Mouse (Mus musculus) left cerebral cortex, postnatal 4 days (tissue): ENCODE data around the gene Pgm5. TPM values are rescaled to one million over a fixed set of nuclear protein-coding genes. Genes with fewer than 3 reads are reported as not detected.
A peak's percentile ranks its signal among the peaks of the same experiment; 100 is the strongest.

Source experiments
- DNase-seq: peaks from one replicate; pipeline ENCODE4 v3.0.0-alpha.2; 2022
- intact Hi-C: fragments of 180-260 bp; cut with DNase I; formaldehyde crosslinking; loops from one replicate; pipeline ENCODE4 v1.15.1; 2025
- total RNA-seq, 2 experiments: library from RNA; stranded (reverse); gene quantifications; 2 replicates each; pipeline ENCODE4 v1.2.3; 2021

The Pgm5 gene
- total RNA-seq, 2 experiments from 2014 or later = 5.0 to 7.2 TPM

GRCm38 (mm10) chr19:24673762-24674161 lies 187.9 kb downstream of the Pgm5 start, which contains the start of gene Tmem252:
Tmem252 (plus strand) TSS chr19:24674008.
- DNase-seq = no peak
- intact Hi-C loops = no loop called here

GRCm38 (mm10) chr19:24673331-24673730 lies 188.3 kb downstream of the Pgm5 start:
- intact Hi-C loops = no loop called here
- DNase-seq = no peak

GRCm38 (mm10) chr19:24672366-24672960 lies 189.2 kb downstream of the Pgm5 start:
- intact Hi-C loops = no loop called here
- no peak for DNase-seq

- intact Hi-C loops = no loop called here
- DNase-seq = no peak
These were observed 190.1 kb downstream of the Pgm5 start for GRCm38 (mm10) chr19:24671571-24671970.

GRCm38 (mm10) chr19:24667527-24667926 lies 194.1 kb downstream of the Pgm5 start:
- intact Hi-C loops = no loop called here
- DNase-seq = no peak

DNA sequence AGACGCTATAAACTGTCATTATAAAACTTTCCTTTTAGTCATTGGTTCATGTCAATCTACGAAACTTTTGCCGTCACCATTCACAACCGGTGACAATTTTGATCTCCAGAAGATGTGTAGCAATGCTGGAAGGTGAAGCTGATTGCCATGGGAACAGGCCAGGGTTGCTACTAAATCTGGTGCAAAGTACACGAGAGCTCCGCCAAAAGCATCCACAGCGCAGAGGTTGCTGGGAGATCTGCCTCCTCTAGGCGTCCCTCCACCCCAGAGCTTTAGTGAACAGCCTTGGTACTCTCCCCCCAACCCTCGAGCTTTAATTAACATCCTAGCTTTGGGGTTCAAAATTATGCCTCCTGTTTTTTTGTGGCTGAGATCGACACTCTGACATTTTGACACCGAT lies 195.9 kb downstream of the Pgm5 start:
- intact Hi-C loops = no loop called here
- DNase-seq = no peak

DNA sequence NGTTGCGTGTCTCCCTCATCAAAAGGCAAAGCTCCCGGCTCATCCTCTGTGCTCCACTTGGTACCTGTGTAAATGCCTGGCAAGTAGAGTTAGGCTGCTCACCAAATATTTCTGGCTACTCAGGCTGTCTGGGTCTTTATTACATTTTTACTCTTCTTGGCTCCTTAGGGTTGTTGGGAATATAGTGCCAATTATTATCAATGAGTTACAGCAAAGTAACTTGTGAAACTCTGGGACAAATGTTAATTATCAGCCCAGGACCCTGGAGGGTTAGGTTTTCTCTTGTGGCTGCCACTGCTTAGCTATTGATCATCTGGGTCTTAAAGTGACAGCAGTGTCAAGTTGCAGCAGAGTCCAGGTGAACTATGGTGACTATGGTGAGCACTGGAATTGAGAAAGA lies 199.3 kb downstream of the Pgm5 start:
- intact Hi-C loops = no loop called here
- DNase-seq = no peak

DNA sequence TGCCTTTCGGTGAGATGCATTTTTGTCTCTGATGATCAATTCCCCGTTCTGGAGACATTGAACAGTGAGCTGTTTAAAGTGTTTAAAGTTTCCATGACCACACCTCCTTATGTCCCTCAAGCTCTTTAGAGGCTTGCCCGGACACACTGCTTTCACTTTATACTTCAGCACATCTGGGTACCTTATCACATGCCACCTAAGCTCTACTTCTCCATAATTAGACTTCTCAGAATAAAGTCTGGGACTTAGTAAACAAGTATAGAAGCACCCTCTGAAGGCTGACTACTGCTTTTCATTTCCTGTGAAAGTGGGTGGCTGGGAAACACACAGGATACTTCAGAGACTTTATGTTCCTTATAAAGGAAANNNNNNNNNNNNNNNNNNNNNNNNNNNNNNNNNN lies 204.7 kb downstream of the Pgm5 start:
- DNase-seq = no peak
- intact Hi-C loops = no loop called here

DNA sequence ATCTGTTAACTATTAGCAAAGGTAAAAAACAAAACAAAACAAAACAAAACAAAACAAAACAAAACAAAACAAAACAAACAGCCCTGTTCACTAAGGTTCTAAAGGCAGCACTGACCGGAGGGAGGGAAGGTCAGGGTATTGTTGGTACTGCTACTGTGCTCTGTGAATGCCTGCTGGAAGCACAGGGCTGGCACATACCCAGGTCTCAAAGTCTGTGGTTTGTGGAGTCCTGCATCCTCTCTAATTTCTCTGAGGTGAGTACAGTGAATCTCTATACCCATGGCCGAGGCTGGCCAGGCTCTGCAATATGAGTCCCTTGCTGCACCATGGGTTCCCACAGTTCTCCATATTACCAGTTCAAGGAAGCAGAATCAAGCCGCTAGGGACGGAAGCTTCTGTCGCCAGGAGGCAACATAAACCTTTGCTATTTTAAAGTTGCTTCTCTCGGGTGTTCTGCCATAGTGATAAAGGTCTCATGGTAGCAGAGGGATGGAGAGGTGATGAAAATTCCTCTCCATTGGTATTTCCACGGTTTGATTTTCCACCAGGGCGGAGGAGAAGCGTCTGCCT lies 208.3 kb downstream of the Pgm5 start:
- DNase-seq = no peak
- intact Hi-C loops = no loop called here

DNA sequence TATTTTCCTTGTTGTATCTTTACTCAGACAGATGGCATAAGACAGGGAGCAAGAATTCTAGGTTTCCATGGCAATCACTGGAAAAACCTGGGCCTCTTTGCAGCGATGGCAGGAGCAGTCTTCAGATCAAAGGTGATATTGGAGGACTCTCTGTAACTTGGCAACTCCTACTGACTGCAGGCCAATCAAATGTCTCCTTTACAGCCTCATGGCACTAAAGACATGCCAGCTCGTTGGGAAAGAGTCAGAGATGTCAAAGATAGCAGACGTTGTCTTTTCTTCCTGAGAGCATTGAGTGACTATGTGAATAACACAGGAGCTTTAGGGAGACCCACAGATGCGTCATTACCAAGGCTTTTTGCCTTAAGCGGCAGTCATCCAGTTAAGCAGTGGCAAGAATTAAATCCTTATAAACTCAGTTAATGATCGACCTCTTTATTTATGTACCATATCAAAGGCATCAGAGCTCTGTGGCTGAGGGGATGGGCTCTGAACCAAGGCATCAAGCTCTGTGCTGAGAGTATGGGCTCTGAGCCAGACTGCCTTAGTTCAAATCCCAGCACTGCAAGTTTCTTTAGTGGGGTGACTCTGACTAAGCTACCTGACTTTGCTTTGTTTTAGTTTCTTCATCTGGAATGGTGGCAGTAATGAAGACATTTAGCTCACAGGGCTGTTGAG lies 209.2 kb downstream of the Pgm5 start:
- intact Hi-C loops = no loop called here
- no peak for DNase-seq

DNA sequence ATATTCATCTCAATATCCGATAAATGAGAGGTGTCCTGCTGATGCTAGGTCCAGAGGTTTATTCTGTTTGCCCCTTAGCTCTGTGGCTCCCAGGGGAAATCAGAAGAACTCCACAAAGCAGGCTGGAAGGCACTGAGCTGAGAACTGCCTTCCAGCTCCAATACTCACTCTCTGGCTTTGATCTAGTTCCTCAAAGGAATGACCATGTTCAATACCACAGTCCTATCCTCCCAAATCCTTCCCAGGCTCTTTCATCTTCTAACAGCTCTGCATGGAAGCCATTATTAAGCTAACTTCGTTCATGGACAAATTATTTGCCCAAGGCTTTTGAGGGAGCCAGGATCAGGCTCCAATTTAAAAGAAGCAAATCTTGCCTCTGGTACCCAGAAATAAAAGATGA lies 210.1 kb downstream of the Pgm5 start:
- no peak for DNase-seq
- intact Hi-C loops = no loop called here

DNA sequence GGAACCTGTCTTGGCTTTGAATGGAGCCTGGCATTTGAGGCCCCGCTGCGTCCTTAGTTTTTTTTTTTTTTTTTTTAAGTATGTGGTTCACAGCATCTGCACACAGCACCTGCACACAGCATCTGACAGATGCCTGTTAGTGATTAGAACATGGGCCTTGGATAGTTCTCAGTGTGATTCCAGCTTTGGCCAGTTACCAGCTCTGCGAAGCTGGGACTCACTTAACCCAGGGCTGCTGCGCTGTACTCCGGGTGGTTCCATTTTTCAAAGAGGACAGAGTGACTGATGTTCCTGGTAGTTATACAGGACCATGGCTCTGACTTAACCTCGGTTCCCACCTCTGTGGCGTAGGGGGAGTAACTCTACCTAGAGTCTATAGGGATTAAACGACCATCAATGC lies 211.2 kb downstream of the Pgm5 start:
- DNase-seq = no peak
- intact Hi-C loops = no loop called here

- intact Hi-C loops = no loop called here
- no peak for DNase-seq
These were observed 213.6 kb downstream of the Pgm5 start for GRCm38 (mm10) chr19:24648016-24648415.

DNA sequence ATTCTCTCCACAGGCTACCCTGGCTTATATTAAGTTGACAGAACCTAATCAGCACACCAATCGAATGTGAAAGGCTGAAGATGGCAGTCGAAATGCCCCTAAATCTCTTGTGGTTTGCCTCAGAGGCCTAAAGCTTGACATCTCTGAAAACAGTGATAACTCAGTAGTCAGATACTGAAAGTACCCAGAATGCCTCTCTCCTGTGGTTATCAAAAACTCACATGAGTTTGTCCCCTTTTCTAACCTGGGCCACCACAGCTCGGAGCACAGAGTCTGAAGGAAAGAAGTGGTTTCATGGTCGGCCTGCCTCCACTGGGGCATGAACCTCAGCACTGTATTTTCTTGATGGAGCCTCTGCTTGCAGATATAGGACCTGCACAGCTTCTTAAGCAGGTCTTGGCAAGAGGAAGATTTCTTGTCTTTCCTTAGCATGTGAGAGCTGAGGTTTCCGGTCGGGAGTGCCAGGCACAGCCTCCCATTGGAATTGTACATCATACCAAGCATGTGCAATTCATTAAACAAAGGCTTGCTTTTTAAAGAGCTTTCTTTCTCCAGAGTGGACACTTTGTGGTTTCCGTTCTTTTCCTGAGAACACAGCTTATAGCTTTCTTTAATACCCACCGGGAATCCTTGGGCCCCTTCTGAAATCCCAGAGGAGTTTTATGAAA lies 215.4 kb downstream of the Pgm5 start:
- intact Hi-C loops = no loop called here
- no peak for DNase-seq

- intact Hi-C loops = no loop called here
These were observed 216.7 kb downstream of the Pgm5 start for GRCm38 (mm10) chr19:24644971-24645370.

DNA sequence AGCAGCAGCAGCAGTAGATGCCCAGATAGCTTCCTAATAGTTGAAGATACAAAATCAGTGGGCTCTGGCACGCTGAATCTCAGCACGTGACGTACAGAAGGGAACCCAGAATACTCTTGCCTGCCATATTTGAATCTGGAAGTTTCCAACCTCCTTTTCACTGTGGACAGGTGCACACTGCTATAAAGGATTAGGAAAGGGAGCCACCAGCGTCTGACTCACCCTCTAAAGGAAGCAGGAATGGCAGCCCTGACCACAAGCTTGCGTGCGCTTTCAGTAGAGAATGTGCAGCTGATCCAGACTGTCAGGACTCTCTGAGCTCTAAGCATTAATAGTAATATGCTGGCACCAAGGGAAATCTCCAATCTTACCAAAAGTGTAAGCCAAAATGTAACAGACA lies 220.7 kb downstream of the Pgm5 start:
- intact Hi-C loops = no loop called here
- no peak for DNase-seq

More at GRCm38 (mm10) chr19:24644971-24645370, 216.7 kb downstream of the Pgm5 start:
- DNase-seq = no peak

GRCm38 (mm10) chr19:24637988-24638387 lies 223.7 kb downstream of the Pgm5 start:
- no peak for DNase-seq
- intact Hi-C loops = no loop called here

- intact Hi-C loops = no loop called here
- no peak for DNase-seq
These were observed 225.0 kb downstream of the Pgm5 start for GRCm38 (mm10) chr19:24636616-24637015.

- peak; percentile 67 for DNase-seq
- intact Hi-C loops = loop anchor here (5.0 kb wide), 1 partner anchor 332 kb away; no protein-coding TSS in a partner anchor
These were observed 227.1 kb downstream of the Pgm5 start for GRCm38 (mm10) chr19:24634602-24635001.
